Mouse (Mus musculus) MEL (cell line): Measurements from ENCODE around the gene Ssh2. TPM values are rescaled to one million over a fixed set of nuclear protein-coding genes. Genes with fewer than 3 reads are reported as not detected.

Experiments used
- DNase-seq: peaks from one replicate; pipeline ENCODE4 v3.0.0; 2011; ENCODE audit warnings: low read depth, low spot score
- H3K27ac ChIP-seq: 2 replicates; pipeline ENCODE4 v1.5.1; 2012; ENCODE audit warnings: low read depth, mild to moderate bottlenecking, control low read depth, low read length, moderate library complexity; ENCODE audit not compliant: control insufficient read depth
- H3K27me3 ChIP-seq, 2 experiments: fragments of 150-350 bp in 1 of 2; sonication (generic) in 1 of 2; 2 replicates each; pipeline ENCODE4 v1.6.1; 2012; ENCODE audit warnings: low read length in 2 of 2, mild to moderate bottlenecking in 2 of 2, improper control_type of control experiment in 1 of 2, moderate library complexity in 1 of 2; ENCODE audit not compliant: insufficient read depth in 2 of 2, control insufficient read depth in 1 of 2
- H3K36me3 ChIP-seq, 2 experiments: 2 replicates each; pipeline ENCODE4 v1.6.1; 2012 to 2014; ENCODE audit warnings: low read length in 2 of 2, improper control_type of control experiment in 1 of 2, inconsistent platforms in 1 of 2, mild to moderate bottlenecking in 1 of 2; ENCODE audit not compliant: insufficient read depth in 2 of 2, control insufficient read depth in 1 of 2
- H3K4me1 ChIP-seq, 2 experiments: fragments of 150-350 bp in 1 of 2; sonication (generic) in 1 of 2; 2 replicates each; pipeline ENCODE4 v1.6.1; 2012; ENCODE audit warnings: low read length in 2 of 2, improper control_type of control experiment in 1 of 2, mild to moderate bottlenecking in 1 of 2; ENCODE audit not compliant: insufficient read depth in 2 of 2, control insufficient read depth in 1 of 2
- H3K4me3 ChIP-seq, 2 experiments: fragments of 150-350 bp in 1 of 2; sonication (generic) in 1 of 2; 2 replicates each; pipeline ENCODE4 v1.5.1; 2012; ENCODE audit warnings: low read depth in 2 of 2, low read length in 2 of 2, mild to moderate bottlenecking in 2 of 2, moderate library complexity in 2 of 2, control low read depth in 1 of 2, improper control_type of control experiment in 1 of 2; ENCODE audit not compliant: control insufficient read depth in 1 of 2, insufficient read depth in 1 of 2
- H3K79me2 ChIP-seq: 2 replicates; pipeline ENCODE4 v1.6.1; 2012; ENCODE audit warnings: mild to moderate bottlenecking, low read length, moderate library complexity; ENCODE audit not compliant: control insufficient read depth, poor library complexity, insufficient read depth
- H3K9ac ChIP-seq: 2 replicates; pipeline ENCODE4 v1.6.1; 2012; ENCODE audit warnings: low read depth, mild to moderate bottlenecking, control low read depth, low read length, moderate library complexity; ENCODE audit not compliant: control insufficient read depth, poor library complexity, severe bottlenecking
- H3K9me3 ChIP-seq: fragments of 150-350 bp; sonication (generic); replicated peaks from 2 replicates; pipeline ENCODE4 v1.6.1; 2012; ENCODE audit warnings: mild to moderate bottlenecking, low read length, improper control_type of control experiment, moderate library complexity; ENCODE audit not compliant: insufficient read depth
- BHLHE40 ChIP-seq: IDR thresholded peaks from 2 replicates; pipeline ENCODE4 v1.6.1; 2012; ENCODE audit warnings: low read depth, mild to moderate bottlenecking, inconsistent platforms, low read length, improper control_type of control experiment, borderline replicate concordance
- CHD1 ChIP-seq: IDR thresholded peaks from 2 replicates; pipeline ENCODE4 v1.6.1; 2012; ENCODE audit warnings: low read depth, mild to moderate bottlenecking, inconsistent platforms, low read length, improper control_type of control experiment
- CHD2 ChIP-seq: IDR thresholded peaks from 2 replicates; pipeline ENCODE4 v1.6.1; 2011; ENCODE audit warnings: low read length, improper control_type of control experiment
- CTCF ChIP-seq, 3 experiments: IDR thresholded peaks in 2 of 3; conservative IDR thresholded peaks in 1 of 3; 2 replicates each; pipeline ENCODE4 v1.5.1; 2011 to 2012; ENCODE audit warnings: low read length in 3 of 3, low read depth in 2 of 3, mild to moderate bottlenecking in 2 of 3, improper control_type of control experiment in 1 of 3, inconsistent platforms in 1 of 3, mixed read lengths in 1 of 3, moderate library complexity in 1 of 3; ENCODE audit not compliant: control insufficient read depth in 1 of 3, insufficient read depth in 1 of 3, poor library complexity in 1 of 3, severe bottlenecking in 1 of 3
- E2F4 ChIP-seq: IDR thresholded peaks from 2 replicates; pipeline ENCODE4 v1.6.1; 2011; ENCODE audit warnings: low read depth, low read length, improper control_type of control experiment, borderline replicate concordance
- ELF1 ChIP-seq: IDR thresholded peaks from 2 replicates; pipeline ENCODE4 v1.6.1; 2014; ENCODE audit warnings: low read depth, mild to moderate bottlenecking, inconsistent platforms, low read length, improper control_type of control experiment, moderate library complexity
- EP300 ChIP-seq, 2 experiments: IDR thresholded peaks; 2 replicates each; pipeline ENCODE4 v1.6.1; 2011; ENCODE audit warnings: improper control_type of control experiment in 2 of 2, low read length in 2 of 2, low read depth in 1 of 2, mild to moderate bottlenecking in 1 of 2
- GABPA ChIP-seq: IDR thresholded peaks from 2 replicates; pipeline ENCODE4 v1.6.1; 2012; ENCODE audit warnings: low read depth, mild to moderate bottlenecking, inconsistent platforms, low read length, improper control_type of control experiment, moderate library complexity
- GATA1 ChIP-seq: IDR thresholded peaks from 2 replicates; pipeline ENCODE4 v1.6.1; 2011; ENCODE audit warnings: low read depth, low read length, improper control_type of control experiment
- HCFC1 ChIP-seq: IDR thresholded peaks from 2 replicates; pipeline ENCODE4 v1.6.1; 2012; ENCODE audit warnings: low read depth, mild to moderate bottlenecking, inconsistent platforms, low read length, improper control_type of control experiment, moderate library complexity
- JUND ChIP-seq: IDR thresholded peaks from 2 replicates; pipeline ENCODE4 v1.6.1; 2011; ENCODE audit warnings: low read depth, mild to moderate bottlenecking, improper control_type of control experiment, low read length
- KAT2A ChIP-seq: conservative IDR thresholded peaks from 2 replicates; pipeline ENCODE4 v1.6.1; 2012; ENCODE audit warnings: low read depth, low read length, improper control_type of control experiment, inconsistent platforms
- MAFK ChIP-seq: IDR thresholded peaks from 2 replicates; pipeline ENCODE4 v1.6.1; 2011; ENCODE audit warnings: low read depth, mild to moderate bottlenecking, low read length, improper control_type of control experiment, borderline replicate concordance
- MAX ChIP-seq: IDR thresholded peaks from 2 replicates; pipeline ENCODE4 v1.6.1; 2011; ENCODE audit warnings: low read length, improper control_type of control experiment
- NELFE ChIP-seq: IDR thresholded peaks from 2 replicates; pipeline ENCODE4 v1.6.1; 2011; ENCODE audit warnings: low read depth, low read length, improper control_type of control experiment
- NRF1 ChIP-seq: IDR thresholded peaks from 2 replicates; pipeline ENCODE4 v1.6.1; 2014; ENCODE audit warnings: low read depth, mild to moderate bottlenecking, inconsistent platforms, low read length, improper control_type of control experiment, moderate library complexity; ENCODE audit not compliant: poor library complexity, insufficient read depth, severe bottlenecking
- POLR2A ChIP-seq, 2 experiments: IDR thresholded peaks; 2 replicates each; pipeline ENCODE4 v1.6.1; 2011 to 2012; ENCODE audit warnings: low read length in 2 of 2, mild to moderate bottlenecking in 2 of 2, control low read depth in 1 of 2, improper control_type of control experiment in 1 of 2, low read depth in 1 of 2, moderate library complexity in 1 of 2; ENCODE audit not compliant: control insufficient read depth in 1 of 2, insufficient read depth in 1 of 2, poor library complexity in 1 of 2
- POLR2AphosphoS2 ChIP-seq: IDR thresholded peaks from 2 replicates; pipeline ENCODE4 v1.6.1; 2011; ENCODE audit warnings: low read length, improper control_type of control experiment
- POLR2AphosphoS5 ChIP-seq: IDR thresholded peaks from 2 replicates; pipeline ENCODE4 v1.6.1; 2012; ENCODE audit warnings: low read depth, borderline replicate concordance, mild to moderate bottlenecking, inconsistent platforms, low read length, moderate library complexity, mixed read lengths
- RAD21 ChIP-seq: IDR thresholded peaks from 2 replicates; pipeline ENCODE4 v1.6.1; 2011; ENCODE audit warnings: mild to moderate bottlenecking, low read depth, low read length, improper control_type of control experiment
- RCOR1 ChIP-seq: IDR thresholded peaks from 2 replicates; pipeline ENCODE4 v1.6.1; 2012; ENCODE audit warnings: low read depth, mild to moderate bottlenecking, inconsistent platforms, low read length, improper control_type of control experiment
- SIN3A ChIP-seq: IDR thresholded peaks from 2 replicates; pipeline ENCODE4 v1.6.1; 2012; ENCODE audit warnings: low read length, improper control_type of control experiment, inconsistent platforms
- TAL1 ChIP-seq: IDR thresholded peaks from 2 replicates; pipeline ENCODE4 v1.6.1; 2012; ENCODE audit warnings: mild to moderate bottlenecking, inconsistent platforms, low read length, moderate library complexity, mixed read lengths
- TBP ChIP-seq: IDR thresholded peaks from 2 replicates; pipeline ENCODE4 v1.8.0; 2011; ENCODE audit warnings: low read depth, low read length, improper control_type of control experiment
- TCF12 ChIP-seq: IDR thresholded peaks from 2 replicates; pipeline ENCODE4 v1.6.1; 2014; ENCODE audit warnings: low read depth, mild to moderate bottlenecking, inconsistent platforms, low read length, improper control_type of control experiment, moderate library complexity
- USF1 ChIP-seq: IDR thresholded peaks from 2 replicates; pipeline ENCODE4 v1.6.1; 2014; ENCODE audit warnings: low read depth, mild to moderate bottlenecking, inconsistent platforms, low read length, improper control_type of control experiment, moderate library complexity
- USF2 ChIP-seq, 2 experiments: IDR thresholded peaks; 2 replicates each; pipeline ENCODE4 v1.6.1; 2011 to 2012; ENCODE audit warnings: improper control_type of control experiment in 2 of 2, low read length in 2 of 2, borderline replicate concordance in 1 of 2, inconsistent platforms in 1 of 2, low read depth in 1 of 2, mild to moderate bottlenecking in 1 of 2; ENCODE audit not compliant: insufficient read depth in 1 of 2
- ZC3H11A ChIP-seq: IDR thresholded peaks from 2 replicates; pipeline ENCODE4 v1.6.1; 2012; ENCODE audit warnings: low read depth, mild to moderate bottlenecking, inconsistent platforms, low read length, improper control_type of control experiment
- ZKSCAN1 ChIP-seq: IDR thresholded peaks from 2 replicates; pipeline ENCODE4 v1.6.1; 2012; ENCODE audit warnings: low read depth, mild to moderate bottlenecking, inconsistent platforms, low read length, improper control_type of control experiment, moderate library complexity
- ZMIZ1 ChIP-seq: IDR thresholded peaks from 2 replicates; pipeline ENCODE4 v1.6.1; 2012; ENCODE audit warnings: low read depth, mild to moderate bottlenecking, inconsistent platforms, low read length, improper control_type of control experiment, moderate library complexity
- ZNF384 ChIP-seq: IDR thresholded peaks from 2 replicates; pipeline ENCODE4 v1.6.1; 2012; ENCODE audit warnings: low read depth, mild to moderate bottlenecking, inconsistent platforms, low read length, improper control_type of control experiment
- polyA plus RNA-seq, 2 experiments: library from polyadenylated mRNA; stranded (reverse) in 1 of 2; unstranded in 1 of 2; fragments of >175 nt in 1 of 2; fragments of >200 nt in 1 of 2; gene quantifications; 2 replicates each; pipeline versions ENCODE4 v1.2.1 to v1.2.4; 2012; ENCODE audit warnings: low replicate concordance in 2 of 2, low read depth in 1 of 2; ENCODE audit not compliant: insufficient read length in 2 of 2, insufficient read depth in 1 of 2, missing spikeins in 1 of 2
- total RNA-seq: library from RNA; depleted of rRNA; stranded (reverse); fragments of 300-350 nt; gene quantifications from 2 replicates; pipeline ENCODE4 v1.2.3, GENCODE M21; 2012

Gene Ssh2
- total and polyA plus RNA-seq, 3 experiments: 6.3 to 29.2 (median 16.5) TPM

DNA sequence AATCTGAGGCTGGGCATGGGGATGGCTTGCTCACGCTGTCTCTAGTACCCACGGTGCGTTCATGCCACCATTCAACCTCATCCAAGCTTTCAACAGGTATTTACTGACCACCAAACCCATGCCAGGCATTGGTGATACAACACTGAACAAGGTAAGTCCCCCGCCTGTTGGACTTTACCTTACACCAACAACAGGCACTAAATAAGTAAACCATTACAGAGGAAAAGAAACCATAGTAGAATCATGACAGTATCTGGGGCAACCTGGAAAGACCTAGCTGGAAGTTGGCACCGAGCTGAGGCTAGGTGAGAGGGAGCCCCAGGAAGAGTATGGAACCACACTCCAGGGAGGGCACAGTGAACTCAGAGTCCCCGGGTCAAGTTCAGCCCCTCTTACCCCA lies 260.8 kb downstream of the Ssh2 start:
- no peaks in the 10 kb centered on the region for H3K9me3 ChIP-seq
- DNase-seq: no peak

DNA sequence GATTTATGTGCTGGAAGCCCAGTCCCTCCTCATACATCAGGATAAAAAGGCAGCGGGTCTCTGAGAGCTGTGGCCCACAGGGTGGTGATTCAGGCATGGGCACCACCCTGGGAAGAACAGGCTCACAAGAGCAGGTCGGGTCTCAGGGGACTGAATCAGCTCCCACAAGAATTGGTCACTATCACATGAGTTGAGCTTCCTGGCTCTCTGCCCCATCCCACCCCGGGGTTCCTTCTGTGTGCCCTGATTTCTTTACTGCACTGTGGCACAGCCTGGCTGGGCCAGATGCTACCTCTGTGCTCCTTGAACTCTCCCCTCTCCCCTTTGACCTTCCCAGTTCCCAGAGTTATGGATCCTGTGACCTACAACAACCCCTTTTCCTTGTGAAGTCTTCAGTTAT lies 267.0 kb downstream of the Ssh2 start:
- no peak for TF ChIP-seq E2F4
- no peak for TF ChIP-seq MAFK
- no peak for TF ChIP-seq POLR2A (IDR thresholded peaks at IDR 0.05; ENCODE audit: control insufficient read depth in 1 of 2, insufficient read depth in 1 of 2, low read depth in 1 of 2, low read length in 2 of 2, poor library complexity in 1 of 2)
- no peak for TF ChIP-seq USF2 (IDR thresholded peaks at IDR 0.05; ENCODE audit: borderline replicate concordance in 1 of 2, insufficient read depth in 1 of 2, low read depth in 1 of 2, low read length in 2 of 2)
- no peak for TF ChIP-seq JUND
- no peak for TF ChIP-seq POLR2AphosphoS5
- TF ChIP-seq ZC3H11A: no peak
- TF ChIP-seq TAL1: no peak
- TF ChIP-seq NELFE: no peak
- no peak for TF ChIP-seq CTCF (IDR thresholded peaks at IDR 0.05 in 2 of 3, conservative IDR thresholded peaks at IDR 0.05 in 1 of 3; ENCODE audit: control insufficient read depth in 1 of 3, insufficient read depth in 1 of 3, low read depth in 2 of 3, low read length in 3 of 3, poor library complexity in 1 of 3, severe bottlenecking in 1 of 3)
- TF ChIP-seq EP300 (IDR thresholded peaks at IDR 0.05; ENCODE audit: low read depth in 1 of 2, low read length in 2 of 2): no peak
- TF ChIP-seq GABPA: no peak
- no peak for TF ChIP-seq SIN3A
- TF ChIP-seq CHD1: no peak
- TF ChIP-seq BHLHE40: no peak
- Histone ChIP-seq H3K4me3 (no peak overlapping the region), H3K4me1 (peaks cover 0 to 16% of the 10 kb centered on the region in 2 experiments; a peak in 2 of 4 replicates), H3K36me3 (peaks cover 0 to 12% of the 10 kb centered on the region in 2 experiments; a peak in 2 of 4 replicates), H3K9ac (no peak overlapping the region), H3K79me2 (peaks cover 46% of the 10 kb centered on the region), H3K27ac (no peak overlapping the region), H3K9me3 (no peaks in the 10 kb centered on the region), H3K27me3 (no peaks in the 10 kb centered on the region)
- no peak for DNase-seq

More for the DNA sequence above, 260.8 kb downstream of the Ssh2 start:
- Histone ChIP-seq H3K27ac (no peak overlapping the region), H3K4me3 (no peak overlapping the region), H3K79me2 (peaks cover 9% of the 10 kb centered on the region; the same call in 1 of the 2 replicates), H3K9ac (no peak overlapping the region), H3K27me3 (no peaks in the 10 kb centered on the region), H3K4me1 (no peaks in the 10 kb centered on the region), H3K36me3 (peaks cover 0 to 3% of the 10 kb centered on the region in 2 experiments; a peak in 2 of 4 replicates)
- TF ChIP-seq RAD21 (no peak), USF1 (no peak), NRF1 (no peak), POLR2AphosphoS2 (no peak), MAX (no peak), GATA1 (no peak), ELF1 (no peak), ZKSCAN1 (no peak), TCF12 (no peak), KAT2A (no peak), ZNF384 (no peak), EP300 (IDR thresholded peaks at IDR 0.05; ENCODE audit: low read depth in 1 of 2, low read length in 2 of 2) (no peak), RCOR1 (no peak), CHD2 (no peak), POLR2AphosphoS5 (no peak), ZMIZ1 (no peak), ZC3H11A (no peak), HCFC1 (no peak), TBP (no peak)
